Mouse (Mus musculus) kidney, adult 8-10 months (tissue): ENCODE measurements at regions not wholly inside any gene's neighbourhood (a gene's known extent, or its start where the extent isn't known, plus 50 kb on each side); places are given as distances from the start of the nearest gene placed in this dataset.

Experiments used
- DNase-seq, 2 experiments: peaks; one replicate each; pipeline ENCODE4 v3.0.0; 2022

DNA sequence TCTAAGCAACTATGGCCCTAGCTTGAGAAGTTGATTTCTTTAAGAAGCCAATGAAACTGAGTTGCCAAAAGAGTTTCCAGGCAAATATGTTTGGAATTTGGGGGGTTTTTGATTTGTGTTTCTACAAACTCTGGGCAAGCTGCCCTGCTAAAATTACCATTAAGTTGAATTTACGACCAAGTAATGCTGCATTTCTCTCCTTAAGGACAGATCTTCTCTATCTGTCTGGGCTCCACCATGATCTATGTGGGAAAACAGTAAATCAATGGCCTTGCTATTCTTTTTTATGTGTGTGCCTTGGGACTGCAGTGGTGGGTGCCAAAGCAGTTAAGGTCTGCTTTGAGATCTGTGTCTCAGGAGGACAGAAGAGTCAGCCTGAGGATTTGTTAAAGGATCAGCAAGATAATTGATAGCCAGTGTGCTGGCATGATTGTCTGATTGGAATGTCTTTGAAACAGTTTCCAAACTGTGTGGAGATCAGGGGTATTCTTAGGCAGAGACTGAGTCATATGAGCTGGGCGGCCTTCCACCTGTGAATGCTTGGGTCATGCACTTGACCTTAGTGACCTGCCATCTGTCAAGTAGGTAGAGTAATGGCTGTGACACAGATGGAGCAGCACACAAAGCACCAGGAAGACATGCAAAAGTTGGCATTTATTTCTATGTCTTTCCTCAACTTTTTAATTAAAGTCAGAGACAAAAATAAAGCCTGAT is 91.1 kb upstream of the Pmch start:
- DNase-seq: peak; percentile 17 to 33

DNA sequence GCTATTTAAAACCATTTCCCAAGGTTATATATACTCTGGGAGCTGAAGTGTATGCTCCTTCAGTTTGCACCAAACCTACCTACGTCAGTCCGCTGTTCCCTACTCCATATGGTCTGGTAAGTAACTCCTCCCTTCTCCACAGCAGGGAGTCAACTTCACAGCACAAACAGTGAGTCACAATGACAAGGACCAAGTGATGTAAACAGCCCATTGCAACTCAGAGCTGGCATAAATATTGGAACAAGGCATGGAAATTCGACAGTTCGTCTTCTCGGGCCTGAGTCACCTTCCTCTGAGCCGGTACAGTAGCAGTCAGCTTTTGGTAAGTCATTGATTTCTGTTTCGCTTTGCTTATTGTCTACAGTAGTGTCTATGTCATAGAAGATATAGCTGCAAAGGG is 82.2 kb upstream of the Pmch start:
- DNase-seq: no peak

DNA sequence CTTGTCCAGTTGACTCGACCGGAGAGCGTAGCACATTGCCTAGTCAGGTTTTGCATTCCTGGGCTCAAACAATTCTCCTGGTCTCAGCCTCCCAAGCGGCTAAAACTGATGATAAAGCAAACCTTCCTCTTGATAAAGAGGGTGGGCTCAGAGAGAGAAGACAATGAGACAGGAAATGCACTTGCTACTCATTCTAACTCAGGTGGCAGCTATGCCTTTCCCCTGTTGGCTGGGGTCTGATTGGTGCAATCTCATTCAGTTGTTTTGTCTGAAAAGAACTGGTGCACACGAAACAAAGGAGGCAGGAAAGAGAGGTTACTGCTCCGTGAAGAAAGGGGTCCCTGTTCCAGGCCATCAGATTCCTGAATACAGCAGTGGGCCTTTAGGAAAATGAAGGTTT is 80.0 kb upstream of the Pmch start:
- DNase-seq: no peak

DNA sequence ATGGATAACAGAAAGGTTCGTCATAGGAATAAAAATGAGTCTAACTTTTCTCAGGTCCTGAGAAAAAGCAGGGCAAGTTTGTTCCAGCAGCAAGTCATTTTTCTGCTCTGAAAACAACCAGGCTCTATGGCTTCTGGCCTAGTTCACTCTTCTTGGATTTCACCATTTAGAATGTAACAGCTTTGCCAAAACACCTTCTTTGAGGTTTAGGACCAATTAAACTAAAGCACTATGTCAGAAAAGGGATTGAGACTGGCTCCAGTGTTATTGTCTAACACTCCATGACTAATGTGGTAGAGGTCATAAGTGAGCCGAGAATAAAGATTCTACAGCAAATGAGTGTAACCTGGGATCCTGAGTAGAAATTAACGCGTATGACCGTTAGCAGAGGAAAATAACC is 58.9 kb upstream of the Pmch start:
- no peak for DNase-seq
